Mouse (Mus musculus) heart, embryonic 11.5 days (tissue): ENCODE results near the gene Serinc1. TPM values are rescaled to one million over a fixed set of nuclear protein-coding genes. Genes with fewer than 3 reads are reported as not detected.

Experiments used
- polyA plus RNA-seq: library from polyadenylated mRNA; unstranded; fragments of >200 nt; fragmentation: Nextera tagmentation; extraction: Ambion mirVana; gene quantifications from 2 replicates; pipeline ENCODE4 v1.2.1, GENCODE M21; 2014

Serinc1 gene
- polyA plus RNA-seq, 1 experiment from 2014 or later: 165 TPM

Other genes with a start within 250 kb of the Serinc1 start
- gene Hsf2, start 46.1 kb downstream of the Serinc1 start, polyA plus RNA-seq: 27.5 TPM in 2 replicates
- 1.7 and 1.8 TPM in 2 replicates for gene Pkib, start 99.5 kb upstream of the Serinc1 start, polyA plus RNA-seq